Mouse (Mus musculus) spleen, postnatal 14 days (tissue): Measurements from ENCODE around the gene Rprml.

Source experiments
- DNase-seq, 2 experiments: peaks; one replicate each; pipeline ENCODE4 v3.0.0; 2021 to 2022; ENCODE audit warnings: low spot score in 2 of 2

Gene Rprml

GRCm38 (mm10) chr11:103649301-103649982 is at the start of gene Rprml:
Rprml (plus strand) TSS chr11:103649570.
- no peak for DNase-seq

DNA sequence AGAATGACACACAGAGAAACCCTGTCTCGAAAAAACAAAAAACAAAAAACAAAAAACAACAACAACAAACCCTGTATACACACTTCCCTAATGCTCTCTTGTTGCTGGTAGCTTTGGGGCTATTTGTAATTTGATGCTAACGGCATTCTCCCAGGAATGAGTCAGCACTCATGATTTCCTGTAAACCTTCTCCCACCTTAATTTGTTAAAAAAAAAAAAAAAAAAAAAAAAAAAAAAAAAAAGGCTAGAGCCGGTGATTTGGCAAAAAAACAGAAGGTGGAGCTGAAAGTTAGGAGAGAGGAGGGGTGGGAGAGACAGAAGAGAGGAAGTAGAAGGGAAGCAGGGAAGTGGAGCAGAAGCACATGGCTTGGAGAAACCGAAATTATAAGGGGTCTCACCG is 42.8 kb upstream of the Rprml start:
- DNase-seq: no peak

DNA sequence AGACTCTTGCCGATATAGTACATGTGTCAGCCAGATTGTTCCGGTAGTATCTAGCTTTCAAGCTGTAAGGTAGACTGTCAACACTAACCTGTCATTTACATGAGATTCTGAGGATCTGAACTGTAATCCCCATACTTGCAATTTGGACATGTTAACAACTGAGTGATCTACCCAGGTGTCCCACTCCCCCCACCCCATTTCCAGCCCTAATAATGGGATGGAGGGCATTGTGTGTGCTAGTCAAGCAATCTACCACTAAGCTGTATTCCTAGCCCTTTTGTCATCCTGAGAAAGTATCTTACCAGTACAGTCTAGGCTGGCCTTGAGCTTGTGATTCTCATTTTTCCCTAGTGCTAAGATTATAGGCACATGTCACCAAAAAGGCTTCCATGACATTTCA is 38.6 kb upstream of the Rprml start:
- no peak for DNase-seq

GRCm38 (mm10) chr11:103621040-103621439 is 28.3 kb upstream of the Rprml start, which contains the start of gene Gm884:
Gm884 (minus strand) TSS chr11:103621140.
- no peak for DNase-seq

- DNase-seq: no peak
Observed at GRCm38 (mm10) chr11:103627453-103627852, 21.9 kb upstream of the Rprml start.

- no peak for DNase-seq
Observed at GRCm38 (mm10) chr11:103634806-103635205, 14.6 kb upstream of the Rprml start.

DNA sequence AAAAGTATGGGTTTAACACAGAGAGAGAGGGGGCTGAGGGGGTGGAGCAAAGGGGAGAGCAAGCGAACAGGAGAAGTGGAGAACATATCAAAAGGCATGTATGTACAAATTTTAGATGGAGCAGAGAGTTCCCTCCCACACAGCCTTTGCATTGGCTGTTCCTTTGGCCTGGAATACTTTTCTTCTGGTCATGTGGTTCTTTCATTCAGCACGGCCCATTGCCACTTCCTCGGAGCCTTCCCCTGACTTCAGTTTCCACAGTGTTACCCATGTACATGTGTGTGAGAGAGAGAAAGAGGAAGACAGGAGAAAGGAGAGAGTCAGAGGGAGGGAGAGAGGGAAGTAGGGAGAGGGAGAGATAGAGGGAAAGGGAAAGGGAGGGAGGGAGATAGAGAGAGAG is 13.9 kb upstream of the Rprml start:
- no peak for DNase-seq

GRCm38 (mm10) chr11:103636261-103636660 is 13.1 kb upstream of the Rprml start:
- DNase-seq: no peak

DNA sequence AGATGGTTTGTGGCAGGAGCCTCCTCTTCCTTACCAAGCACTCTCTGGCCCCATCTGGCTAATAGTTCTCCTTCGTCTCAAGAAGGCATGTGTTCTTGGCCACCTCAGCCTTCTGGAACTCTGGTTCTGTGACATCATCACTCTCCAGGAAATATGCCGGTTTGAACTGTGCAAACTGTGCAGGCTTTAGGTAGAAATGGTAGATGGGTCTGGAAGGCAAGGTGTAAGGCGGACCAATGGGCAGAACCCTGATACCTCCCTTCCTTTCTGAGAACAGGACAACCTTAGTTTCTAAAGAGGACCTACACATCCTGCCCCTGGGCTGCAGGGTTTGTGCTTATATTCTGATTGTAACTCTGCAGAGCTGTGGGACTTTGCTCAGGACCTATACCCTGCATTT is 10.6 kb upstream of the Rprml start, which contains the start of gene Lyzl6:
TSS of gene Lyzl6 (minus strand) at position 101 of the 400 bp plus-strand sequence.
- no peak for DNase-seq

- DNase-seq: peak in 1 of 2 experiments; percentile 14
Observed at GRCm38 (mm10) chr11:103639407-103639946, 9.9 kb upstream of the Rprml start.

DNA sequence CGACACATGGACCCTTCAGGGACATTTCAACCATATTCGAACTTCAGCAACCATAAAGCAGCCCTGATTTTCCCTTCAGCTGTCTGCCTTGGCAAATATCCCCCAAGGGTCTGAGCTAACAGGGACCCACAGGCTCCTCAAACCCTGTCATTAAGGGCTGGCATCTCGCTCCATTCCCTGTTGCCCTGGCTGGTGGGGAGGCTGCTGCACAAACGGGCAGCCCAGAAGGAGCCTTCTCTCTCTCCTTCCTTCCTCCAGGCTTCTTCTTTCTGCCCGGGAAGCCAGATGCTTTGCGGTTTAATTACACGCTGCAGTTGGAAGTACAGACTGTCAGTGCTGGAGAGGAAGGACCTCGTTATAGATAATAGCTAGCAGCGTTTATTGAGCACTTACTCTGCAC is 6.2 kb upstream of the Rprml start:
- no peak for DNase-seq

GRCm38 (mm10) chr11:103645731-103646130 is 3.6 kb upstream of the Rprml start:
- DNase-seq: no peak

GRCm38 (mm10) chr11:103646301-103646700 is 3.1 kb upstream of the Rprml start:
- DNase-seq: no peak

- DNase-seq: no peak
Observed at GRCm38 (mm10) chr11:103647921-103648620, 1.3 kb upstream of the Rprml start.

- DNase-seq: no peak
Observed at GRCm38 (mm10) chr11:103648656-103649055, 714 bp upstream of the Rprml start.

DNA sequence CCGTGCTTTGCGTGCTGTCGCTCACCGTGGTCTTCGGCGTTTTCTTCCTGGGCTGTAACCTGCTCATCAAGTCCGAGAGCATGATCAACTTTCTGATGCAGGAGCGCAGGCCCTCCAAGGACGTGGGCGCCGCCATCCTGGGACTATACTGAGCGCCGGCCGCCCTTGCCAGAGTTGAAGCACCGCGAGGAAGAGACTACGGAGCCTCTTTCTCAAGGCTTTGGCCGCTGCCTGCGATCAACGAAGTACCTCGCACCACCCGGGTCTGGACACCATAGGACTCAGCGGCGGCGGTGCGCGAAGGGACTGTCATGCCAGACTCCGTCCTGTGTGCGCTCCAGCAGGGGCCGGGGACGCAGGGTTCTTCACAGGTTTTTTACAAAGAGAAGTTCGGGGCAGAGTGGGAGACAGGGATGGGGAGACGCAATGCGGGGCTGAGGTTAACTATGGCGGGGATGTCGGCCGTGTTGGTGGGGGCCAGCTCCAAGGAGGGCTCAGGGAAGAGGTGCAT is 668 bp downstream of the Rprml start:
- no peak for DNase-seq

- no peak for DNase-seq
Observed at GRCm38 (mm10) chr11:103651426-103651825, 2.1 kb downstream of the Rprml start.

- no peak for DNase-seq
Observed at GRCm38 (mm10) chr11:103653359-103653965, 4.1 kb downstream of the Rprml start.

DNA sequence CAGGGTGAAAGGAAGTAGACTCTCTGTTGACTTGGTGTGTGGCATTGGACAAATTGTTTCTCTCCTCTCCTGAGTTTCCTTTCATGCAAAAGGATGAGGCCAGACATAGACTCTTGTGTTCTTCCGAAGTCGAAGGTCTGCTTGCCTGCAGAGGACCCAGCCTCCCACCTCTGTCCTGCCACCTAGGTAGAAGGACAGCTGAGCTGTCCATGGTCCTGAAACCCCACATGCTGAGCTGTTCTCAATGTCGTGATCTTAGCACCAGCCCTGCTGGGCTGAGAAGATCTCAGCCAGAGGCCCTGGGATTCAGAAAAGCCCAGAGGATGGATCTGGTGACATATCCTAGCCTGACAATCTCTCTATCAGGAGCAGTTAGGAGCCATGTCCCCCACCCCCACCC is 7.2 kb downstream of the Rprml start:
- DNase-seq: peak in 1 of 2 experiments; percentile 17

DNA sequence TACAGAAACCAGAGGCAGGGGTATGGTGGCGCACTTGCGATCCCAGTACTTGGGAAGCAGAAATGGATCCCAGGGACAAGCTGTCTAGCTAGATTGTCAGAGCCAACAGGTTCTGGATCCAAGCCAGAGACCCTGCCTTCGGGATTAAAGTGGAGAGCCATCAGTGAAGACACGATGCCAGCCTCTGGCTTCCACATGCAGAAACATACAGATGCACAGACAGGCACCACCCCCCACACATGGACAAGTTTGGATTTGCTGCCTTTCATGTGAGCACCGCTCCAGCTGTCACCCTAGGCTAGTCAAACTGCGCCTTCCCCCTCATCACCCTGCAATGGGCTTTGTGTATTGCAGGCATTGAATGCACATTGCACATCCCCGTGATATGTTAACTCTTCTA is 8.8 kb downstream of the Rprml start:
- DNase-seq: no peak

DNA sequence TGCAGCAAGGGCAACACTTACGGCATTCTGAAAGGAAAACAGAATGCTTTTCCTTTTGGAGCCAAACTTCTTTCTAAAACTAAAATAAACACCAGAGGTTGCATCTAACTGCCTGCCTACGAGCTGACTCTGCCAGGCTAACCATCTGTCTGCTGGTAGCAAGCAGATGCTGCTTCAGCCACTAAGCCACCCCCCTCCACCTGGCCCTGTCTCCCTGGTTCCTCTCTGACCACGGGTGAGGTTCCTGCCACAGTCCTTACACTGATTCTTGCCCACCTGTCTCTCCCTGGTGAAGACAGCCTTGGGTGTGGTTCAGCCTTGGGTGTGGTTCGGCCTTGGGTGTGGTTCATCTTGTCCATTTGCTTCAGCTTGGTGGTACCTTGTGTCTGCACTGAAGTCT is 12.5 kb downstream of the Rprml start:
- no peak for DNase-seq

DNA sequence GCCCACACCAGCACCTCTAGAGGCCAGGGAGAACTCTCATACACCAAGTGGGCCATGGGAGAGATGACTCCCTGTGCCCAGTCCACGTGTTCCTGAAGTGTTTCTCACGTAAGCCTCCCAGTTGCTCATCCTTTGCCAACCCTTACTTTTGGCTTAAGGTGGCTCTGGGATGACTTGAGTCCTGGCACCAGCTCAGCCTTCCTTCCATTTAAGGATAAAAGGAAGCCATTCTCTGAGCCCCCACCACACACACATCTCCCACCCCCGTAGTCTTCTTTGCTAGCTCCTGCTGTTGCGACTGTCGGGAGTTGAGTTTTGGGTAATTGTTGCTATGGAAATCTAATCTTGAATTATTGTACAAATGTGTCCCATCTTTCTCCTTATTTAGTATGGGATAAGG is 13.2 kb downstream of the Rprml start:
- no peak for DNase-seq
